Mouse (Mus musculus) gastrocnemius, postnatal 10 days (tissue): Measurements from ENCODE around the gene Cacna1c. TPM values are rescaled to one million over a fixed set of nuclear protein-coding genes. Genes with fewer than 3 reads are reported as not detected.

Experiments
- DNase-seq: peaks from one replicate; pipeline ENCODE4 v3.0.0; 2021; ENCODE audit warnings: mixed read lengths
- total RNA-seq, 2 experiments: library from RNA; stranded (reverse); gene quantifications; 2 replicates each; pipeline ENCODE4 v1.2.3; 2021

Gene Cacna1c
- total RNA-seq, 2 experiments from 2014 or later: 5.2 to 7.3 TPM

DNA sequence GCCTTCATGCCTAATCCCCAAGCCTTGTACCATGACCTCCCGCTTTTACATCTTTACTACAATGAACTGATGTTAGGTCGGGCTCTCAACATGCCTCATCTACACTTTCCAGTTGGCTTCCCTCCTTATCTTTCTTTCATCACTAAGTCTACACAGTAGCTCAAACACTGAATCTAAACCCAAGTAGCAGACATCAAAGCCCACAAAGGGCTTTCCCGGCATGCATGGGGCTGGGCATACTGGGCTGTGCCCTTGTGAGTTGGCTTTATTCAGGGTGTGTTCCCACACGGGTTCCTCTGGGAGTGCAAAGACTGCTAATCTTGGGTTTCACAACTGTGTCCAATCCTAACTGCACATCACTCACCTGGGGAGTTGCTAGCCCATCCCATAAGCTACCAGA is 542.9 kb downstream of the Cacna1c start:
- DNase-seq: no peak

DNA sequence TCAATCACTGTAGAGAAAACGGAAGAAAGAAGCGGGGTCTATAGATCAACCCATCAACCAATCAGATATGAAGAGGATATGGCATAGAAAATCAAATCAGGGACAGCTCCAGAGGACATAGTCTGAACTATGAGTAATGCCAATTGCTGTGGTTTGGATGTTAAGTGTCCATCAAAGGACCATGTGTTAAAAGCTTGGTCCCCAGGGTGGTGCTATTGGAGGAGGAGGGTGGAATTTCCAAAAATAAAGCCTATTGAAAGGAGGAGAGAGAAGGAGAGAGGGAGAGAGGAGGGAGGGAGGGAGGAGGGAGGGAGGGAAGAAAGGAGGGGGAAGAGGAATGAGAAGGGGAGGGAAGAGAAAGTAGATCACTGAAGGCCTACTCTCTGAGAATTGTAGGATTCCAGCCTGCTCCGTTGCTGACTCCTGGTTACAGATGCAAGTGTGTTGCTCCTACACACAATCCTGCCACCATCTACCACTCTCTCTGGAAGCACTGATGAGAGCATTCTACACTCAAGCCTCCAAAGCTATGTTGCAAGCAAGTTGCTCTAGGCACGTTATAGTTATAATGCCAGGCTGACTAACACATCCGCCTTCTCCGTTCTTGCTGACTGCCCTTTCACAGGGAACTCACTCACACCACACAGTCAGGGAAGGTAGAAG is 547.0 kb downstream of the Cacna1c start:
- DNase-seq: no peak

DNA sequence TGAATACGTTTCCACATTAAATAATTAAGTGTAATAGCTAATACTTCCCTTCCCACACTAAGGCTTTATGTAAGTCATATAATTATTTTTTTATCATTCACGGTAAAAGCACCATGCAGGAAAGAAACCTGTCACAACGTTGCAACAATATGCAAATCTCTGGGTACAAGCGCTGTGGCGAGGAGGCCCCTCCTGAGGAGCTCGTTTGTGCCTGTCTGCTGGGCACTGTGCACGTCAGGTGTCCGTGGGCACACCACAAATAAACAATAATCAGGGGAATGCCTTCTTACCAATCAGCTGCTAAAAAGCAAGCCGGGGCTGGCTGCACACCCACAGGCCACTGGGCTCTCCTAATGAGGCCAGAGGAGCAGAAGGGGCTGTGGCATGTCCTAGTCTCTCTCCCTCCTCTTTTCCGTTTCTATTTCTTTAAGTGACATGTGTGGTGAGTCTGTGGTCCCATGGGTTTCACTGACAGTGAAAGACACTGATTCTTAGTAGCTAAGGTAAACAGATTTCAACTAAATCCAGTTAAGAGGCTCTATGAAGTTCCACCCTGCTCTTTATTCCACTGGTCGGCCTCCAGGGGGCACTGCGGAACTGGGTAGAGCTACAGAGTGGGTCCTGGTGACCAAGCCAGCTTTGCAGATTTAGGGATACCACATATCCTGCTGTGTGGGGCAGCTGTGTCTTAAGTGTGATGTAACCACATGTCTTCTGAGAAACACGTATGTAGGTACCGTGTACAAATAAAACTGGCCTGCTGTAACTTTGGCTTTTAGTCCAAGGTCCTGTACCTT is 549.8 kb downstream of the Cacna1c start:
- DNase-seq: peak; percentile 87

DNA sequence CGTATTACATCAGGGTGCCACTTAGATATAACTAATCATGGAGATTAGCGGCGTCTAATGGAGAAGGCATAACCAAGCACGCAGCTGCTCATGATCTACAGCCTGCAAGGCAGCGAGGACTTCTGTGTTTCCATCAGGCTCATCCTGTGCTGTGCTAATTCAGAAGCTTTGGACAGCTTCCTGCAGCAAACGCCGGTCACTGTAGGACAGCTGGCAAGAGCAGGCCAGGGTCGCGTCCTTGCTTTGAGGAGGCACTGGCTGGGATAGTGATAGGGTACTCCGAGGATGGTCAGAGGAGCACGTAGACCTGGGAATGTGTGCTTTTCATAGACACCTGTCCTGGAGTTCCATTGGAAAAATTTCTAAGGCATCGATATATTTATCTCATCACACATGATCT is 551.4 kb downstream of the Cacna1c start:
- DNase-seq: no peak

DNA sequence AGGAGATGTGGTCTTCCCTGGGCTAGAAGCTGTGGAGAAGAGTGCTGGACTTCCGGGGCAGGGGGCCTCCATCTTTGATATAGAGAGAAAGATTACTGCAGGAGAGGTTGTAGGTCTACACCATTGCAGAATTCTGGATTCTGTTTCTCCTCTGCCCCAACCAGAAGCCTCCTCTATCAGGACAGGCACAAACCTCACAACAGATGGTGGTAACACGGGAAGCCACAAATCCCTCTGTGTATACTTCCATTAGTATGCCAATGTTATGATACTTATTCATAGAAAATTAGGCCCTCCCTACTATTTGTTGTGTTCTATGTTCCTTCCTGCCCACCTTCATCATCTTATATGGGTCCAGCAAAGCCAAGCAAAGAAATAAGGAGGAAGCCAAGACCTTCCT is 552.7 kb downstream of the Cacna1c start:
- DNase-seq: no peak

DNA sequence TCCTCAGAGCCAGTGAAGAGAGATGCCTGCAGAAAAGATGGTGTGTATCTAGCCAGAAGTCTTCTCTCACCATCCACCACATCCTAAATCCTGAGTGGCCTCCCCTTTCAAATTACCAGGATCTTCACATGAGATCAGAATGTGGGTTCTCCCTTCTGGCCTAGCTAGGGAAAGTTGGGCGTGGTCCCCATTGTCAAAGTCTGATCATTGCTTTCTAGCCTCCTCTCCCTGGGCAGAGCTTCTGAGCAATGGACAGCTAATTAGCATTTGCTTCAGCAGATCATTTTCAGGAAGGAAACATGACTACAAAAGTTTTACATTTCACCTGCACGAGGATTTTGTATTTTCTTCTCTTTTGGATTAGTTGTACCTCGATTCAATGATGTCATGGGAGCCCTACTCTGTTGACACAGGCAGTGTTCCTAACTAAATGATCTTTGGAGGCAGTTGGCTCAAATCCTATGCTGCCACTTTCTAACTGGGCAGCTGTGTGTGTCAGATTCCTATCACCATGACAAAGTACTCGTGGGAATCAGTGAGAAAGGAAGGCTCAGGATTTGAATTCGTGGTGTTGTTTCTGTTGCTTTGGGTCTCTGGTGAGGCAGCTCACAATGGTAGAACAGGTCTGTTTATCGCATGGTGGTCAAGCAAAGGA is 554.4 kb downstream of the Cacna1c start:
- no peak for DNase-seq

DNA sequence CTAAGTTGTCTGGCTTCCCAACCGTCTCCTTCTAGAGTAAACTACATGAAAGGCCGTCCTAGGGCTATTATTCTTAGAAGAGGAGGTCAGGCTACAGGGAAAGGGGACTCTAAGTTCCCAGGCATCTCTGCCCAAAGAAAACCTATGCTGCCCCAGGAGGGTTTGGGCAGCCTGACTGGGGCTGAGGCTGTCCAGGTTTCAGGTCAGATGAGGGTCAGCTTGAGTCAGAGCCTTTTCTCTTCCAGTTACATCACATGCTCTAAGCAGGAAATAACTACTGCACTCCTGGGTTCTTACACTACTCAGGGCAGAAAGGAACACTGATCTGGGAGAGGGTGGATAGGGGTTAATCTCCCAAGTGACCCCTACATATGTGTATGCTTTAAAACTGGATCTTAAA is 556.4 kb downstream of the Cacna1c start:
- DNase-seq: no peak

DNA sequence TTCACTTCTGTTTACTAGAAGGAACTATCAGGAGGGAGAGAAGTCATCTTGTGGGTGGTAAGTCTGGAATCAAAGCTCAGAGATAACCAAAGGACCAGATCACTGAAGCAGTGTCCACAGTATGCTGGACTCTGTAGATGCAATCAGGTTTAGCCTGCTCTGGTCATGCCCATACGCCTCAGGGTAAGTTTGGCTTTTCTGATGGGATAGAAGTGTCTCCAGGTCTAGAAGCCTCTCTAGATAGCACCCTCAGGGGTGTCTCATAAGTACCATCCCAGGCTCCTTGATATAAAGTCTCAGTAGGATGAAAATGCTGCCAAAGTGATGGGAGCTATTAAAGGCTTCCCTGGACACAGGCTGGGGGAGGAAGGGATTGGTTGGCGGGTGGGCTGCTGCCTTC is 557.3 kb downstream of the Cacna1c start:
- DNase-seq: no peak

DNA sequence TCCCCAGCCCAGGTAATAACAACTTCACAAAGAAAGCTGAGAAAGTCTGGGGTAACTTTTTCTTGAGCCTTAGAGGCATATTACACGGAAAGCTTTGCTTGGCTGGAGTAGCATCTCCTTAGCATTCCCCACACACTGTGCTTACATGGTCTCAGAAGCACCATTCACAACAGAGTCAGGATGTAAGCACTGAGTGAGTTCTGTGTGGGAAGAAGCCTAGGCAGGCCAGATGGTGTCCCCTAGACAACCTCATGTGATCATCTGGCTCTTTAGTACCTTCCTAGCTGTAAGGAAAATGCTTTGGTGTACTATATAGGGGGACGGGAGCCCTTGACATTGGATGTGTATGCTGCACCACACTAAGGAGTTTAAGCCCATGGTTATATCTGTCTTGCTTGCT is 563.7 kb downstream of the Cacna1c start:
- DNase-seq: no peak

DNA sequence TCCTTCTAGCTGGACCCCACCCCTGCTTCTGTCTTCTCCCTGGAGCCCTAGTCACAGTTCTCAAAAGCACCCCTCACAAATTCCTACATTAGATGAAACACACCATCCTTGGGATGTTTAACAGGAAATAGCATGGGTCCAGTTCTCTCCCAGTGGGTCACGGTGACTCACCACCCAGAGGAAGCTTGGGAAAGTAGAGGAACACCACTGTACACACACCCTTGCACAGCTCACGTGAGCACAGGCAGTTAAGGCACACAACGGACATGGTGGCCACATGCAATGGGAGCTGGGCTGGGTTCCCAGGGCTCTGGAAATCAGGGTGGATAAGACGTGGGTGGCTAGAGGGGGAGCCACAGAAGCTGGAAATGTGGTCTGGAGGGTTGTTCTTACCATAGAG is 566.2 kb downstream of the Cacna1c start:
- no peak for DNase-seq

DNA sequence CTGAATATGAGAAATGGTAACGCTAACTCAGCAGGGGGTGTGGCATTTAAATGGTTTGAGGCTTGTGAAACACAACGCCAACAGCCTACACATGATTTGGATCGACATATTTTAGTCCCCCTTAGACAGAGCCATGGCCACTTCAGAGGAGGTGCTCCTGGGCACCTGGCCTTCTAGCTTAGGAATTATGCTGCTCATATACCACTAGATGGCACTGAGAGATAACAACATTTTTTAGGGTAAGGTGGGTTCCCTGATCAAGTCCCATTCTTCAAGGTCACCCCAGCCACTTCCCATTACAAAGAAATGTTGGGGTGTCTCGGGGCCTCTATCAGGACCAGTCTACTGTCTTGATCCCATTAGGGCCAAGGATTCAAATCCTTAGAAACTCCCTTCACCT is 570.0 kb downstream of the Cacna1c start:
- no peak for DNase-seq

DNA sequence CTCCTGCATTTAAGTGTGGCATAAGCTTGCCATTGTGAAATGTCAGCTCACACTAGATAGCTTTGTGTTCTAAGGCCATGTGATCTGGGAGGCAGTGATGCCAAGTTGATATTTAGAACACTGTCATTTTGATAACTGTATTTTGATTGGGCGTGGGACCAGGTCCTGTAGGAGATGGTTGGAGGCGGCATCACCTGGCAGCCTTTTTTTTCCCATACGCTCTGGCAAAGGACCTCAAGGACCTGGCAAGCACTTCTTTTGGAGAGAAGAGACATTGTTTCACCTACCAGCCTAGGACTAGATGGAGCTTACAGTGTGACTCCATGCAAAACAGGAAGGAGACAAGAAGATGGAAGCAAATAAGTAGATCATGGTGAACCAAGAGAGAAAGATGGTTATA is 572.6 kb downstream of the Cacna1c start:
- DNase-seq: no peak

DNA sequence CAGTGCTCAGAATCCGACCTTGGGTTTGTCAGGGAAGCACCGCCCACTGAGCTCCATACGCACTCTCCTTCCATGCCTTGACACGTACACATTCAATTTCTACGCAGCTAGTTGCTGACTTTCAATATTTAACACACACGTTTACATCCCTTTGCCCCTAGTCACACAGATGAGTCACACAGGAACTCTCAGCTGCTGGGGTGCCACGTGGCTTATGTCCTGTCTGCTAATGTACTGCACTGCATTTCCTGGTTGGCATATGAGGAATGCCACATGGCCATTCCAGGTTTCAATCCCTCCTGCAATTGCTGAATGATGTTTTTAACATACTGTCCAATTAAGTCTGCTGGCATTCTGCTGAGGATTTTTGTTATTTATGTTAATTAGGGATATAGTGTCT is 574.4 kb downstream of the Cacna1c start:
- DNase-seq: no peak

DNA sequence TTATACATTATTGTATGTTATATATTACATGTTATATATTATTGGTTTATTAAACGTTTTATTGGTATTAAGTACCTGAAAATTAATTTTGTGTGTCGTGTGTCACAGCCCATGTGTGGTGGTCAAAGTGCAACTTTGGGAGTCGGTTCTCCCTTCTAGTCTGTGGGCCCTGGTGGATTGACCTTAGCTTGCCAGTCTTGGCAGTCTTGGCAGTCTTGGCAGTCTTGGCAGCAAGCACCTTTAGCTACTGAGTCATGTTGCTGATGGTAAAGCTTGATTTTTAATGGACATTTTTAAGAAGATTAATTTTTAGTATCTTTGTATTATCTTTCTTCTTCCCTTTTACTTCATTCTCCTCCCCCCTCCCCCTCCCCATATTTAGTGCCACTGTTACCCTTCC is 574.8 kb downstream of the Cacna1c start:
- no peak for DNase-seq

DNA sequence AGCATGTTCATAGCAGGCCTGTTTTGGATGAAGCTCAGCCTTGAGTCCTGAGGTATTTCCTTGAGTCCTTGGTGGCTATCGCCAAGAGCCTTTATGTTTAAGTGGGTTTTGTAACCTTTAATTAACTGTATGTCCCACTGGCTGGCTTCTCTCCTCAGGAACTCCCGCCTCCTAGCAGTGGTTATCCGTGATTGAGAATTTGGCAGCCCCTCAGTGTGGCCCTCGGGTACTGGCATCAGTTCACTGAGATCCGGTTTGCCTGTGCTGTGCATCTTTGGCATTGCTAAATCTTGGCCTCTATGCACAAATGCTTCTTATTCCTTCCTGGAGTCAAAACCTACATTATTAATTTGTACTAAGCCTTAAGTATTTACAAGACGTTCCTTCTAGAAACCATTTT is 587.3 kb downstream of the Cacna1c start:
- DNase-seq: no peak

DNA sequence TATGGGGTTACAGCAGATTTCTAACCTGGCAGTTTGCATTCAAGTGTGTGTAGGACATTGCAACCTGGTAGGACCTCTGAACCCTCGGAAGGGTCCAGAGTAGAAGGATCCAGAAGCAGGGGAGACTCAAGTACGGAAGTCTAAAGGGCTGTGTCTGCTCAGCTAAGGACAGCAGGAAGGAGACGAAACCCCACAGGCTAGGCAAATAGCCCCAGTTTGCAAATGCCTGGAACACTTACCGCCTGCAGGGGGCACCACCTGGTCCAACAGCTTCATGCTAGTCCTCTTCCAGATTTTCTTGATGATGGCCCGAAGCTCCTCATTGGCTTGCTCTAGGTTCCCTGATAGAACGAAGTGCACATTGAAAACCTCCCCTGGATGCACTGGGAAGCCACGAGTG is 590.2 kb downstream of the Cacna1c start:
- no peak for DNase-seq

DNA sequence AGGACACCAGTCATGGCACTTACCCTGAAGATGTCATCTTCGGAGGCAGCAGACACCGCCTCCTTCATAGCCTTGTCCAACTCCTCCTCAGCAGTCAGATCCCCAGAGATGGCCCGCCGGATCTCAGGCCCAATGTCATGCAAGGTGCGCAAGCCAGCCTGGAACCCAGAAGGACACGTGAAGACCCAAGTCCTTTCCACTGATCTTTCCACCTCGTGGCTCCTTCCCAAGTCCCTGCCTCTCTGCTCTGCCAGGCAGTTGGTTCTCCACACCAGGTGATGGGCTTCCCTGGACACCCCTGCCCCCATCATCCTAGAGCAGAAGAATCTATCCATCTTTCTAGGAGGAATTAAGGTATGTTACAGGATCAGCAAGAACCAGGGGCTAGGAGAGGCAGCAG is 592.4 kb downstream of the Cacna1c start:
- no peak for DNase-seq

DNA sequence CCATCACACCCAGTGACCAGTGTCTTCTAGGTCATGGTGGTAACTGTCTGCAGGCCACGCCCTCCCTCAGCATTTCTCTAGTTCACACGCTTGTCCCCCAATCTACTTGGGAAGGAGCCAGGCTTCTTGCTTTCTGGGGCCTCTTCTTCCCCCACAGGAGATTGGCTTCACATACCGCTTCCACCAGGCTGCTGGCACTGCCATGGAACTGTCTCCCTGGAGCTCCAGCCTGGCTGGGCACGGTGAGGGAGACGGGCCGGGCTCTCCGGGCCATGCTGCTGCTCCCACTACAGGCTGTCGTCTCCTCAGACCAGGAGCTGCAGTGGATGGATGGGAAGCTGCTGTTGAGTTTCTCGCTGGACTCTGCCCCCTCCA is 600.5 kb downstream of the Cacna1c start:
- no peak for DNase-seq

DNA sequence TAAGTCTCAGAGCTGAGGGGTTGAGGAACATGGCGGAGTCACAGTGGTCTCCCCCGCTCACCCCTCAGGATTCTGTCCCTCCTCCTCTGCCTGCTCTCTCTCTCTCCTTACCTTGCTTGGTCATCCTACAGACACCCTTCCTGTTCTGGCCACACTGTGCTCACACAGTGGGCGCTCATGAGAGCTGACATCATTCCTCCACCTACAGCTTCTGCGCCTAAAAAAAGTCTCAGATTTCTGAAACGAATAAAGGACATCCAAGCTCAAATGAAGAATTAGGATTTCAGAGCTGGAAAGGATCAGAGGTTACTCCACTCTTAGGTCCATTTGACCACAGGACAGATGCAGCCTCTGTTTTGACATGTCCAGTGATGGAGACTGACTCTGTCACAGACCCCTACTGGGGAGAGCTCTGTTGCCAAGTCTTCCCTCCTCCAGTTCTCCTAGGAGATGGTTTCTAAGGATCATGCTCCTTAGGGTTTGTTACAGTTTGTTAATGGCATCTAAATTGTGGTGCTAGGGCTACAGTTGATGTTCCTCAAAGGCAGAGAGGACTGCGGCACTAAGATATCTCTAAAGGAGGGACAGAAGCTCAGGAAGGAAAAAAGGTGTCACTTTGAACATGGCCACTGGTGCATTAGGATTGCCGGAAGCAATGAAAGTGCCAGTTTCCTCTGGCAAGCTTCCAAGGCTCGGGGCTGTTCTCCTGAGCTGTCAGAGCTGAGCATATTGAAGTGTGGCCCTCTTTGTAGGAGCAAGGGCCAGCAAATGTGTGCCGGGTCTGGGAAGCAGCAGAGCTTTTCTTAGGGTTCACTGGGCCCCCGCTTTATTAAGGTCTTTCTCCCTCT is 601.2 kb downstream of the Cacna1c start:
- no peak for DNase-seq

DNA sequence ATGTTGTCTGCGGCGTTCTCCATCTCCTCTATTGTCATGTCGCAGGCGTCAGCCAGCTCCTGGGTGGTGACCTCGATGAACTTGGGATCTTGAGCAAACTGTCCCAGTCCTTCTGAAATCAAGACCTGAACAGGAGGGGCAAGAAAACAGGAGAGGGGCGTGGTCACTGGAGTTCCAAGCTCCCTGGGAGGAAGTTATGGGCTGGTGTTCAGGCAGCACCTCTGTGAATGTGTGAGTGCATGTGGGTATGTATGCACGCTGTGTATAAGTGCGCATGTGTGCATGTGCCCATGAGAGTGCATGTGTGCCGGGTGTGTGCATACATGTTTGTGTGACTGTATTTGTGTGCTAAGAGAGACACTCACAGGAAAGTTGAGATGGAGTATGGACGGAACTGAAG is 602.1 kb downstream of the Cacna1c start:
- DNase-seq: no peak

DNA sequence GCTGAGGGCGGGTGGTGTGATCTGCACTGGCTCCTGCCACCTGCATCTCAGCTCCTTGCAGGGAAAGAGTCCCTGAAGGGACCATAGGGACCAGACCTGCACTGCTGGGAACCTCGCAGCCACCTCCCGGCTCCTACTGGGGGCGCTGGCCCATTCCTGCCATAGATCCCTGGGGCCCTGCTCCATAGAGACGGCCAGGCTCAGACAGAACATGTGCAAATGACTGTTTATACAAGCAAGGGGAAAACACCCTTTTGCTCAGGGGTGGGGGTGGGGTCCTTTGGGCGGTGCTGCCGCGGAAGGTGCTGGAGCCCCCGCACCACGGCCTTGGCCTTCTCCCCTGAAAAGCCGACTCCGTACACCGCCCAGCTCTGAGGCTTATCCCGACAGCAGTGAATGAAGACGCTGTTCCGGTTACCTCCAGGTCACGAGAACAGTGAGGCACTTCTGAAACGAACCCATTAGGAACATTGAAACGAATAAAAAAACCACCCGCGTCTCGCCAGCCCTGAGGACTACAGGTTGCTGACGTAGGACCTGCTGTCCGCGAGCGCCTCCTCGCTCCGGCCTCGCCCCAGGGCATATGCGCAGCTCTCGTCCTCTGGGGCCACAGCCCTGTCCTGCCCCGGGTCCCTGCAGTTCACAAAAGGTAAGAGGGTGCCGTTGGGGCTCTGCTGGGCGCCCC is 602.7 kb downstream of the Cacna1c start:
- DNase-seq: no peak
